Mouse (Mus musculus): ENCODE data around the gene Sdf2l1. TPM values are rescaled to one million over a fixed set of nuclear protein-coding genes. Genes with fewer than 3 reads are reported as not detected.

Gene Sdf2l1
- polyA plus RNA-seq (2012; rRNA removed) (34.8 and 35.8 TPM in 2 replicates), polyA plus RNA-seq (2014; fragmentation: Nextera tagmentation; extraction: Ambion mirVana) (32.2 and 38.8 TPM in 2 replicates)

- WGBS: under 1% methylated on average over 45 of the region's 47 CpGs
- no peaks in the 10 kb centered on the region for H3K27me3 ChIP-seq (ENCODE audit: control insufficient read depth, insufficient read depth, low read length)
- DNase-seq (ENCODE audit: low spot score) (peak; percentile 98), ATAC-seq (ENCODE audit: low FRiP score, low read depth) (peak; percentile 99)
- peak within 1 kb of the TSS; percentile 95 for H3K4me2 ChIP-seq (replicated peaks; ENCODE audit: low read depth, low read length, severe bottlenecking)
- TF ChIP-seq POLR2A (IDR thresholded peaks at IDR 0.05; ENCODE audit: borderline replicate concordance, extremely low read depth, insufficient read depth, insufficient read length): 0 out of 2 replicates have a peak, but pooled peaks have one; percentile 32
- H3K36me3 ChIP-seq (ENCODE audit: control insufficient read depth, insufficient read depth, low read length): no peaks in the 10 kb centered on the region
- H3K9me3 ChIP-seq (ENCODE audit: control insufficient read depth, low read length): no peaks in the 10 kb centered on the region
- peak within 1 kb of the TSS; percentile 77 for H3K4me3 ChIP-seq (replicated peaks; ENCODE audit: low read length)
- H3K9ac ChIP-seq (ENCODE audit: low read depth, low read length, severe bottlenecking): peak within 1 kb of the TSS; percentile 67
- peaks cover 5% of the 10 kb centered on the region; the same call in 1 of the 2 replicates for H3K4me1 ChIP-seq (ENCODE audit: control insufficient read depth, insufficient read depth, low read length)
- peak within 1 kb of the TSS; percentile 75 for H3K27ac ChIP-seq (replicated peaks; ENCODE audit: low read depth, low read length)
Measured at GRCm38 (mm10) chr16:17132089-17132905, at the start of gene Sdf2l1. Gene Sdf2l1 (minus strand): TSS chr16:17132383.

- Histone ChIP-seq H3K36me3 (ENCODE audit: control insufficient read depth, insufficient read depth, low read length) (peaks cover 10% of the 10 kb centered on the region), H3K27me3 (ENCODE audit: control insufficient read depth, insufficient read depth, low read length) (no peaks in the 10 kb centered on the region), H3K4me1 (ENCODE audit: control insufficient read depth, insufficient read depth, low read length) (no peaks in the 10 kb centered on the region), H3K27ac (replicated peaks; ENCODE audit: low read depth, low read length) (no peak overlapping the region), H3K9ac (ENCODE audit: low read depth, low read length, severe bottlenecking) (no peak overlapping the region), H3K4me2 (replicated peaks; ENCODE audit: low read depth, low read length, severe bottlenecking) (no peak overlapping the region), H3K9me3 (ENCODE audit: control insufficient read depth, low read length) (no peaks in the 10 kb centered on the region), H3K4me3 (replicated peaks; ENCODE audit: low read length) (no peak overlapping the region)
- 89% methylated on average over 4 of the region's 4 CpGs for WGBS
- no peak for DNase-seq (ENCODE audit: low spot score)
- no peak for TF ChIP-seq POLR2A (IDR thresholded peaks at IDR 0.05; ENCODE audit: borderline replicate concordance, extremely low read depth, insufficient read depth, insufficient read length)
- no peak for ATAC-seq (ENCODE audit: low FRiP score, low read depth)
Measured at GRCm38 (mm10) chr16:17181382-17181781, 49.2 kb upstream of the Sdf2l1 start.

GRCm38 (mm10) chr16:17179706-17180105, 47.5 kb upstream of the Sdf2l1 start:
- no peaks in the 10 kb centered on the region for H3K27me3 ChIP-seq (ENCODE audit: control insufficient read depth, insufficient read depth, low read length)
- WGBS: 94% methylated on average over 3 of the region's 3 CpGs
- no peak for ATAC-seq (ENCODE audit: low FRiP score, low read depth)

GRCm38 (mm10) chr16:17177623-17178170, 45.5 kb upstream of the Sdf2l1 start:
- Histone ChIP-seq H3K4me2 (replicated peaks; ENCODE audit: low read depth, low read length, severe bottlenecking) (no peak overlapping the region), H3K36me3 (ENCODE audit: control insufficient read depth, insufficient read depth, low read length) (peaks cover 32% of the 10 kb centered on the region), H3K9ac (ENCODE audit: low read depth, low read length, severe bottlenecking) (no peak overlapping the region), H3K27ac (replicated peaks; ENCODE audit: low read depth, low read length) (no peak overlapping the region), H3K27me3 (ENCODE audit: control insufficient read depth, insufficient read depth, low read length) (no peaks in the 10 kb centered on the region), H3K9me3 (ENCODE audit: control insufficient read depth, low read length) (no peaks in the 10 kb centered on the region), H3K4me1 (ENCODE audit: control insufficient read depth, insufficient read depth, low read length) (no peaks in the 10 kb centered on the region), H3K4me3 (replicated peaks; ENCODE audit: low read length) (no peak overlapping the region)
- TF ChIP-seq POLR2A (IDR thresholded peaks at IDR 0.05; ENCODE audit: borderline replicate concordance, extremely low read depth, insufficient read depth, insufficient read length): no peak
- ATAC-seq (ENCODE audit: low FRiP score, low read depth) (no peak), DNase-seq (ENCODE audit: low spot score) (no peak)
- 100% methylated on average over 1 of the region's 1 CpGs for WGBS

More at GRCm38 (mm10) chr16:17179706-17180105, 47.5 kb upstream of the Sdf2l1 start:
- H3K36me3 ChIP-seq (ENCODE audit: control insufficient read depth, insufficient read depth, low read length): peaks cover 20% of the 10 kb centered on the region
- no peak overlapping the region for H3K4me3 ChIP-seq (replicated peaks; ENCODE audit: low read length)
- H3K9me3 ChIP-seq (ENCODE audit: control insufficient read depth, low read length): no peaks in the 10 kb centered on the region
- H3K4me2 ChIP-seq (replicated peaks; ENCODE audit: low read depth, low read length, severe bottlenecking): no peak overlapping the region
- no peak overlapping the region for H3K27ac ChIP-seq (replicated peaks; ENCODE audit: low read depth, low read length)
- no peaks in the 10 kb centered on the region for H3K4me1 ChIP-seq (ENCODE audit: control insufficient read depth, insufficient read depth, low read length)
- DNase-seq (ENCODE audit: low spot score): no peak
- no peak for TF ChIP-seq POLR2A (IDR thresholded peaks at IDR 0.05; ENCODE audit: borderline replicate concordance, extremely low read depth, insufficient read depth, insufficient read length)
- H3K9ac ChIP-seq (ENCODE audit: low read depth, low read length, severe bottlenecking): no peak overlapping the region

GRCm38 (mm10) chr16:17175765-17176164, 43.6 kb upstream of the Sdf2l1 start:
- ATAC-seq (ENCODE audit: low FRiP score, low read depth): no peak
- WGBS: 96% methylated on average over 2 of the region's 2 CpGs
- no peak overlapping the region for H3K9ac ChIP-seq (ENCODE audit: low read depth, low read length, severe bottlenecking)
- no peaks in the 10 kb centered on the region for H3K4me1 ChIP-seq (ENCODE audit: control insufficient read depth, insufficient read depth, low read length)
- DNase-seq (ENCODE audit: low spot score): no peak
- peaks cover 44% of the 10 kb centered on the region for H3K36me3 ChIP-seq (ENCODE audit: control insufficient read depth, insufficient read depth, low read length)
- no peaks in the 10 kb centered on the region for H3K9me3 ChIP-seq (ENCODE audit: control insufficient read depth, low read length)
- no peak for TF ChIP-seq POLR2A (IDR thresholded peaks at IDR 0.05; ENCODE audit: borderline replicate concordance, extremely low read depth, insufficient read depth, insufficient read length)
- H3K4me2 ChIP-seq (replicated peaks; ENCODE audit: low read depth, low read length, severe bottlenecking): no peak overlapping the region
- no peak overlapping the region for H3K4me3 ChIP-seq (replicated peaks; ENCODE audit: low read length)
- no peak overlapping the region for H3K27ac ChIP-seq (replicated peaks; ENCODE audit: low read depth, low read length)
- H3K27me3 ChIP-seq (ENCODE audit: control insufficient read depth, insufficient read depth, low read length): no peaks in the 10 kb centered on the region

Measured in limb, embryonic 14.5 days (tissue).